Mouse (Mus musculus) small intestine, adult 2 months (tissue): ENCODE measurements around the gene Slc35e3. TPM values are rescaled to one million over a fixed set of nuclear protein-coding genes. Genes with fewer than 3 reads are reported as not detected.

Experiments
- H3K27ac ChIP-seq: fragments of 200-500 bp; 2 replicates; pipeline ENCODE4 v1.5.1; 2012; ENCODE audit warnings: low read depth, low read length, control low read depth, inconsistent platforms; ENCODE audit not compliant: insufficient read depth
- H3K27me3 ChIP-seq: fragments of 200-500 bp; 2 replicates; pipeline ENCODE4 v1.6.1; 2012; ENCODE audit warnings: mild to moderate bottlenecking, moderate library complexity, low read length, inconsistent platforms; ENCODE audit not compliant: control insufficient read depth, insufficient read depth
- H3K36me3 ChIP-seq: fragments of 200-500 bp; 2 replicates; pipeline ENCODE4 v1.6.1; 2012; ENCODE audit warnings: mild to moderate bottlenecking, low read length, control low read depth, inconsistent platforms; ENCODE audit not compliant: control insufficient read depth, insufficient read depth
- H3K4me1 ChIP-seq: fragments of 200-500 bp; 2 replicates; pipeline ENCODE4 v1.6.1; 2012; ENCODE audit warnings: low read length, inconsistent platforms, mixed read lengths; ENCODE audit not compliant: control insufficient read depth, insufficient read depth, insufficient read length
- H3K4me3 ChIP-seq: fragments of 200-500 bp; 2 replicates; pipeline ENCODE4 v1.5.1; 2012; ENCODE audit warnings: low read depth, mild to moderate bottlenecking, control low read depth, inconsistent platforms, low read length, moderate library complexity
- CTCF ChIP-seq: fragments of 200-500 bp; IDR thresholded peaks from 2 replicates; pipeline ENCODE4 v1.5.1; 2012; ENCODE audit warnings: low read depth, mild to moderate bottlenecking, control low read depth, inconsistent platforms, low read length, moderate library complexity, mixed read lengths; ENCODE audit not compliant: insufficient replicate concordance, insufficient read length; ENCODE audit errors: extremely low read depth
- POLR2A ChIP-seq: fragments of 200-500 bp; IDR thresholded peaks from 2 replicates; pipeline ENCODE4 v1.6.1; 2012; ENCODE audit warnings: low read depth, mild to moderate bottlenecking, control low read depth, inconsistent platforms, low read length, moderate library complexity
- WGBS: fragments of 180-500 bp; shearing (Covaris S2); methylation state at CpG from one replicate; pipeline ENCODE4 v1.1.7; 2018; 5-methylcytosine and 5-hydroxymethylcytosine counted together
- polyA plus RNA-seq: library from polyadenylated mRNA; depleted of rRNA; stranded (reverse); fragments of >200 nt; gene quantifications from 2 replicates; pipeline ENCODE4 v1.2.3, GENCODE M21; 2012

Slc35e3 gene
- polyA plus RNA-seq, 1 experiment, result 6.2 TPM

DNA sequence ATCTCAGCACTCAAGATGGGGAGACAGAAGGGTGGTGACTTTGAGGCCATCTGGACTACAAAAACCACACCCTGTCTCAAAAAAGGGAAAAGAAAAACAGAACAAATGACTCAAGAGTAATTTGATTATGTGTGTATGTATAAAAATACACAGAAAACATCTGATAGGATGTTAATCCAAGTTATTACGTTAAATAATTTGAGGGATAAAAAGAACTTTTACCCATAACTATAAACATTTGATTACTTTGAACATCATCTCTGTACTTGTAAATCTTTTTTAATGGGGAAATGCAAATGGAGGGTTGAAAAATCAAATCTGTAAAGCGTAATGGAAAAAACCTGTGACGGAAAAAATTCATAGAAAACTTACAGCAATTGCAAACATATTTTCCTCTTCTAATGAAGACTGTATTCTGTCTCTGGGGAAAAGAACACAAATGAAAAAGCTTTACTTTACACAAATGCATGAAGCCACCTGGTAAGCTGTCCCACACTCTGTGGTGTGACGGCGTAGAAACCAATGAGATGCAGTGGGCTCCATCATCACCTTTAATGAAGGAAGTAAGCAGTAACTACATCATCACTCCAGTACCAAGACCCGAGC lies 34.2 kb upstream of the Slc35e3 start:
- no peaks in the 10 kb centered on the region for H3K4me1 ChIP-seq
- H3K27me3 ChIP-seq, result no peaks in the 10 kb centered on the region
- H3K27ac ChIP-seq, result no peak overlapping the region
- TF ChIP-seq POLR2A, result no peak
- TF ChIP-seq CTCF, result no peak
- WGBS, result 93% methylated on average over 6 of the region's 6 CpGs
- peaks cover 49% of the 10 kb centered on the region for H3K36me3 ChIP-seq
- H3K4me3 ChIP-seq, result no peak overlapping the region

- H3K27ac ChIP-seq, result no peak overlapping the region
- no peak for TF ChIP-seq CTCF
- no peak for TF ChIP-seq POLR2A
- H3K4me1 ChIP-seq, result no peaks in the 10 kb centered on the region
- no peaks in the 10 kb centered on the region for H3K27me3 ChIP-seq
- 89% methylated on average over 8 of the region's 8 CpGs for WGBS
- H3K36me3 ChIP-seq, result peaks cover 46% of the 10 kb centered on the region
- H3K4me3 ChIP-seq, result no peak overlapping the region
These were observed 33.6 kb upstream of the Slc35e3 start for GRCm38 (mm10) chr10:117779581-117780305.

DNA sequence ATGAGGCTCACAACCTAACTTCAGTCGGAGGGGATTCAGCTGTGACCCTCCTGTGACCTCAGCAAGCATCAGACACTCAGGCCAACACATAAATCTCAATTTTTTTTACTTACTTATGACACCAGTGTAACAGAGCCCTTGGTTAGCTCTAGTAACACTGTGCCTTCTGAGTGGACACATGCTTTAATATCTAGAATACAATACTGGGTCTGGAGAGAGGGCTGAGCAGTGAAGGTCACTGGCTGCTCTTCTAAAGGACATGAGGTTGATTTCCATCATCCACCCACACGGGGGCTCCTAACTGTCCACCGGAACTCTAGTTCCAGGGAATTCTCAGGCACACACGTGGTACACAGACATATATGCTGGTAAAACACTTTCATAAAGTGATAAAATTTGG lies 32.8 kb upstream of the Slc35e3 start:
- TF ChIP-seq CTCF (no peak), POLR2A (no peak)
- H3K27me3 ChIP-seq, result no peaks in the 10 kb centered on the region
- peaks cover 48% of the 10 kb centered on the region for H3K36me3 ChIP-seq
- H3K4me3 ChIP-seq, result no peak overlapping the region
- 83% methylated on average over 4 of the region's 4 CpGs for WGBS
- no peaks in the 10 kb centered on the region for H3K4me1 ChIP-seq
- no peak overlapping the region for H3K27ac ChIP-seq

DNA sequence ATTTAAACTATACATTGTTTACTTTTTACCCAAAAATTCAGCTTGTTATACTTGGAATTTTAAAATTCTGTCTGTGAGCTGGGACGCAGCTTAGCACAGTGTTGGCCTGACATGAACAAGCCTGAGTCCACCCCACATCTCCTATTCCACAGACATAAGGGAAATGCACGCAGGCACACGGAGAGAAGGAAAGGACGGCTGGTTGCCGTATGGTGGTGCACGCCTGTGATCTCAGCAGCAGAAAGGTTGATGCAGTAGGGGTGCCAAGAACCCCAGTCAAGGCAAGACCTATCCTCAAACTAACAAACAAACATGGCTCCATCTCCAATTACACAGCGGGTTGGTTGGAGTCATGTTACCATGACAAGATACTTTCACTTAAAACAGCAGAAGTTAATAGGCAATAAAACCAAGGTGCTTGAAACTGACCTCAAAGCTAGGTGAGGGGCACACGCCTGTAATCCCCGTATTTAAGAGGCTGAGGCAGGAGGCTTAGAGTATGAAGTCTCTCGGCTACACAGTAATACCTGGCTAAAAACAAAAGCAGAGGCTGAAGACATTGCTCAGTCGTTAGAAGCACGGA lies 32.3 kb upstream of the Slc35e3 start:
- Histone ChIP-seq H3K4me1 (no peaks in the 10 kb centered on the region), H3K36me3 (peaks cover 47% of the 10 kb centered on the region), H3K4me3 (no peak overlapping the region), H3K27ac (no peak overlapping the region), H3K27me3 (no peaks in the 10 kb centered on the region)
- WGBS, result 92% methylated on average over 12 of the region's 12 CpGs
- TF ChIP-seq POLR2A, result no peak
- no peak for TF ChIP-seq CTCF

DNA sequence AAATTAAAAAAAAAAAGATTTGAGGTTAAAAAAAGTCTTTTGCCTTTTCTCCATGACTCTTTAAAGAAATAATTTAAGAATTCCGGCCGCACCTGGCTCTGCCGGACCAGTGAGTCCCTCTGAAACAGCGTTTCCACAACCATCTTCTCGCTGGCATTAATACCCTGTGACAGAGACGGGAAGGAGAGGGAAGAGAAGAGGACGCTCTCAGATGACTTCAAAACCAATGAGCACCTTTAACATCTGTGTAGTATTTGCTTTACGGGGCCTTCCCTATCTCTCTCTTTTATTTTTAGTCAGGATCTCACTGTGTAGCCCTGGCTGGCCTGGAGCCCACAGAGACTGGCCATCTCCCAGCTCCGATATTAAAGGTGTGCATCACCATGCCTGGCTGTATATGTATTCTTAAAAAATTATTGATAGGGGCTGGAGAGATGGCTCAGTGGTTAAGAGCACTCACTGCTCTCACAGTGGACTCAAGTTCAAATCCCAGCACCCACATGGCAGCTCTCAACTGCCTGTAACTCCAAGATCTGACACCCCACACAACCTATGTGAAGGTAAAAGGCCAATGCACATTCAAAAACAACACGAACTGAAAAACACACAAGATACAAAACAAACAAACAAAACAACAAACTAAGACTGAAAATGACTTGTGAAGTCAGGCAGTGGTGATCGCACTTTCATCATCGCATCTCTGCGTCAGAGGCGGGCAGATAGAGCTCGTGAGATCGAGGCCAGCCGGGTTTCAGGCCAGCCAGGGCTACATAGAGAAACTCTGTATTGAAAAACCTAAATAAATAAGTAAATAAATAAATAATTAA lies 31.5 kb upstream of the Slc35e3 start:
- no peak overlapping the region for H3K4me3 ChIP-seq
- no peaks in the 10 kb centered on the region for H3K27me3 ChIP-seq
- 95% methylated on average over 17 of the region's 17 CpGs for WGBS
- no peaks in the 10 kb centered on the region for H3K4me1 ChIP-seq
- H3K27ac ChIP-seq, result no peak overlapping the region
- H3K36me3 ChIP-seq, result peaks cover 53% of the 10 kb centered on the region
- TF ChIP-seq CTCF, result no peak
- no peak for TF ChIP-seq POLR2A

GRCm38 (mm10) chr10:117777103-117777470 lies 30.9 kb upstream of the Slc35e3 start:
- H3K36me3 ChIP-seq, result peaks cover 55% of the 10 kb centered on the region

More at GRCm38 (mm10) chr10:117777103-117777470, 30.9 kb upstream of the Slc35e3 start:
- H3K27ac ChIP-seq, result no peak overlapping the region
- no peak overlapping the region for H3K4me3 ChIP-seq
- H3K27me3 ChIP-seq, result no peaks in the 10 kb centered on the region
- H3K4me1 ChIP-seq, result no peaks in the 10 kb centered on the region
- 96% methylated on average over 3 of the region's 3 CpGs for WGBS
- TF ChIP-seq POLR2A, result no peak
- TF ChIP-seq CTCF, result no peak
